Mouse (Mus musculus) C2C12 (cell line): ENCODE data around the gene Cubn. TPM values are rescaled to one million over a fixed set of nuclear protein-coding genes. Genes with fewer than 3 reads are reported as not detected.

Experiments used
- H3K27me3 ChIP-seq: one replicate; pipeline ENCODE4 v1.6.1; 2011; ENCODE audit not compliant: control insufficient read depth, insufficient read depth, insufficient read length
- H3K36me3 ChIP-seq: one replicate; pipeline ENCODE4 v1.6.1; 2011; ENCODE audit not compliant: control insufficient read depth, insufficient read depth
- H3K4me3 ChIP-seq: one replicate; pipeline ENCODE4 v1.5.1; 2011; ENCODE audit warnings: mild to moderate bottlenecking, control low read depth; ENCODE audit not compliant: poor library complexity, insufficient read depth, severe bottlenecking
- H3K79me2 ChIP-seq: one replicate; pipeline ENCODE4 v1.6.1; 2011; ENCODE audit not compliant: control insufficient read depth, insufficient read depth
- H3K79me3 ChIP-seq: one replicate; pipeline ENCODE4 v1.6.1; 2011; ENCODE audit warnings: low read depth, control low read depth
- H3ac ChIP-seq: one replicate; pipeline ENCODE3; 2011; ENCODE audit warnings: low read depth; ENCODE audit not compliant: control insufficient read depth, insufficient read length
- CEBPB ChIP-seq: IDR thresholded peaks from one replicate; pipeline ENCODE4 v1.6.1; 2011; ENCODE audit warnings: low read depth, mild to moderate bottlenecking, control low read depth, moderate library complexity
- CTCF ChIP-seq: IDR thresholded peaks from one replicate; pipeline ENCODE4 v1.5.1; 2011; ENCODE audit not compliant: control insufficient read depth, insufficient read depth, insufficient read length
- FOSL1 ChIP-seq: IDR thresholded peaks from one replicate; pipeline ENCODE4 v1.8.0; 2011; ENCODE audit warnings: mild to moderate bottlenecking, low read length; ENCODE audit not compliant: poor library complexity, insufficient read depth, severe bottlenecking
- MAX ChIP-seq: IDR thresholded peaks from one replicate; pipeline ENCODE4 v1.6.1; 2011; ENCODE audit warnings: mild to moderate bottlenecking, control low read depth
- MYOD1 ChIP-seq: IDR thresholded peaks from one replicate; pipeline ENCODE4 v1.6.1; 2011; ENCODE audit warnings: low read depth; ENCODE audit not compliant: control insufficient read depth, insufficient read length
- MYOG ChIP-seq: IDR thresholded peaks from one replicate; pipeline ENCODE4 v1.6.1; 2011; ENCODE audit not compliant: control insufficient read depth, insufficient read length; ENCODE audit errors: extremely low read depth
- USF1 ChIP-seq: IDR thresholded peaks from one replicate; pipeline ENCODE4 v1.6.1; 2011; ENCODE audit warnings: low read depth, mild to moderate bottlenecking, control low read depth, moderate library complexity
- polyA plus RNA-seq: library from polyadenylated mRNA; unstranded; fragments of >200 nt; fragmentation: generic; extraction: Trizol; gene quantifications from one replicate; pipeline ENCODE4 v1.2.1, GENCODE M21; 2012; ENCODE audit warnings: missing spikeins

Cubn gene
- polyA plus RNA-seq, 1 experiment: 0.36 TPM

DNA sequence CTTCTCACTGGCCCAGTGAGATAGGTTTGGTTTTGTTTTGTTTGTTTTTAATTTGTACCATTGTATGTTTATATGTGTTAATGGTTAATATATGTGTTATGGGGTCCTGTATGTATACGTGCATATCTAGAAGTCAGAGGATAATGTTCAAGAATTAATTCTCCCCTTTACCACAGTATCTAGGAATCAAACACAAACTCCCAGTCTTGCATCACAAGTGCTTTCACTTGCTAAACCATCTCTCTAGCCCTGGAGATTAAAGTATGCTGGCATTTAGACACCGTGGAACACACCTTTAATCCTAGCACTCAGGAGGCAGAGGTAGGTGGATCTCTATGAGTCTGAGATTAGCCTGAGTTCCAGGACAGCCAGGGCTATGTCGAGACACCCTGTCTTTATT, 83.3 kb downstream of the Cubn start:
- H3ac ChIP-seq: no peak overlapping the region
- TF ChIP-seq CEBPB (peak; percentile 67), MYOG (no peak), CTCF (no peak), FOSL1 (no peak)
- no peaks in the 10 kb centered on the region for H3K36me3 ChIP-seq
- no peaks in the 10 kb centered on the region for H3K79me2 ChIP-seq
- no peaks in the 10 kb centered on the region for H3K79me3 ChIP-seq
- H3K4me3 ChIP-seq: no peak overlapping the region
- no peaks in the 10 kb centered on the region for H3K27me3 ChIP-seq

DNA sequence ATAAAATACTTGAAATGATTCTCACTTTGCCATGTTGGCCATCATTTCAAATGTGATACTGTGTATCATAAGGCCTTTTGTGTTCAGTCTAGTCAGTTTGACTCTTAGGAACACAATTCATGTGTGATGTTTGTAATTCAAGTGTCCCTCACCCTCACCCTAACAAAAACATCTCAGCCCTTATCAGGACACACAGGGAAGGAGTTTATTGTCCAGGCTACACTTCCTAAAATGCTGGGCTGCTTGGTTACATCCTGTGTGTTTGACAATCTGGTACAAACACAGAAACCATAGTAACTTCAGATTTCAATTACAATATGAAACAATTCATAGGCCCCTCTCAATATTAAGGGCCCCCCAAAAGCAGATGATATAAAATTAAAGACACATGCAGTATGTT, 83.9 kb downstream of the Cubn start:
- H3K79me3 ChIP-seq: no peaks in the 10 kb centered on the region
- H3K27me3 ChIP-seq: no peaks in the 10 kb centered on the region
- no peaks in the 10 kb centered on the region for H3K79me2 ChIP-seq
- H3K4me3 ChIP-seq: no peak overlapping the region
- H3ac ChIP-seq: no peak overlapping the region
- TF ChIP-seq CEBPB: no peak
- no peak for TF ChIP-seq MAX
- TF ChIP-seq USF1: no peak
- TF ChIP-seq MYOD1: no peak
- no peak for TF ChIP-seq CTCF
- no peak for TF ChIP-seq FOSL1
- no peak for TF ChIP-seq MYOG
- no peaks in the 10 kb centered on the region for H3K36me3 ChIP-seq

DNA sequence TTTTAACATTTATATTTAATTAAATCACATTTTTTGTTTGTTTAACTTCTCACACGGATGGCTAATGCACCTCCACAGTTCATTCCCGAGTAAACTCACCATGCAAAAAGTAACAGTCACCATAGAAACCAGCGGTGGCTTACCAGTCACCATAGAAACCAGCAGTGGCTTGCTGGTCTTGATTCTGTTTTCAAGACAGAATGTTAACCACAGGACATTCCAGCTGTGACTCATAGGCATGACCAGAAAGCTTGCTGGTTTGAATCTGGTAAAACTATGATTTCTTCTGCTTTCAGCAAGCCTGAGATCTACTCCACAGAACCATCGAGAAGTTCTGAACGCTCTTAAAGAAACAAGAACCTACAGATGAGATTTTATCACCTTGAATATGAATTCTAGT, 84.3 kb downstream of the Cubn start:
- Histone ChIP-seq H3K36me3 (no peaks in the 10 kb centered on the region), H3K27me3 (no peaks in the 10 kb centered on the region), H3ac (no peak overlapping the region), H3K4me3 (no peak overlapping the region), H3K79me2 (no peaks in the 10 kb centered on the region), H3K79me3 (no peaks in the 10 kb centered on the region)
- TF ChIP-seq CTCF: no peak
- TF ChIP-seq USF1: no peak
- peak; percentile 85 for TF ChIP-seq FOSL1
- peak; percentile 28 for TF ChIP-seq MYOD1
- peak; percentile 2 for TF ChIP-seq CEBPB
- no peak for TF ChIP-seq MYOG
- TF ChIP-seq MAX: peak; percentile 60

DNA sequence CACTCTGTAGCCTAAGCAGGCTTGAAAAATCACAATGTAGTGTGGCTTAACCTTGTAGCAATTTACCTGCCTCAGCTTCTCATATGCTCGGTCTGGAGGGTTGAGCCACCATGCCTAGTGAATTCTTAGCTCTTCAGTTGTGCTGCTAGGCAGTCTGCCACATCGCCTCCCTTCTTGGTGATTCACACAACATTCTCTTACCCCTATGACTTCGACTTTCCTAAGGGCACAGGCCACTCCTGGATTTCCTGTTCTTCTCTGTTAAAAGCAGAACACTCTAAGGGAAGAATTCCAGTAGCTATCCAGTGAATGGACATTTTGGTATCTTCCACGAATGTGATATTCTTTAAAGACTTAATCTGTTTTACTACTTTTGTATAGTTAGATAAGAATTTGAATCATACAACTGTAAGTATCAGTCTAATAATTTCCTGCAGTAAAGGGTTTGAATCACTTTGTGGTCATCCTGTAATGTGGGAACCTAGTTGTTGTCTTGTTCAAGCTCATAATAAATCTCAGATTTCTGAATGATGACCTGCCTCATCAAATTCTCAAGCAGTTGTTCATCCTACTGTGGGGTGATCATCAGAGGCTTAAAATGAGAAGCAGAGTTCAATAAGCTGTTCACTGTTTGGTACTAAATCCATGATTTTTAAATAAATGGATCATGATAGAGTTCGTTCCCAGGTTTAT, 86.5 kb downstream of the Cubn start:
- no peaks in the 10 kb centered on the region for H3K79me3 ChIP-seq
- H3K36me3 ChIP-seq: no peaks in the 10 kb centered on the region
- no peak overlapping the region for H3K4me3 ChIP-seq
- peak overlapping the region; percentile 22 for H3ac ChIP-seq
- no peaks in the 10 kb centered on the region for H3K27me3 ChIP-seq
- H3K79me2 ChIP-seq: no peaks in the 10 kb centered on the region
- TF ChIP-seq CEBPB (no peak), MAX (peak; percentile 62), MYOD1 (peak; percentile 32), USF1 (no peak), FOSL1 (peak; percentile 56)

DNA sequence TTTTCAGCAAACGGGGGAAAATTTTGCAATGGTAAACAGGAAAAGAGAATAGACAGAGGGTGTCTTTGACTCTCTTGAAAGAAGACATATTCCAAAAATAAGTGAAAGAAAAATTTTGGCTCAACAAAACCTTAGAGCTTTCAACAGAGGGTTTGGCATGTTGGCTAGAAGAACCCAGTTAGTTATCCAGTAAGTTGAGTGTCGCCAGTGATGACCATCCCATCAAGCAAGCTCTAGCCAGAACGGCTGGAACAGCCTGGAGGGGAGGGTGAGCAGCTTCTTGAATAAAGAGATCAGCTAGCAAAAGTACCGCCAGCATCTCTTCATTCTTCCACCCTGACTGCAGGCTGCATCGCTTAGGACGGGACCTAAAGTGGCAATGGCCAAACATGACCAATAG, 90.8 kb downstream of the Cubn start:
- Histone ChIP-seq H3K4me3 (no peak overlapping the region), H3ac (no peak overlapping the region), H3K79me3 (no peaks in the 10 kb centered on the region), H3K79me2 (no peaks in the 10 kb centered on the region), H3K27me3 (no peaks in the 10 kb centered on the region), H3K36me3 (no peaks in the 10 kb centered on the region)
- TF ChIP-seq MYOG: no peak
- no peak for TF ChIP-seq MYOD1
- TF ChIP-seq FOSL1: no peak
- no peak for TF ChIP-seq MAX
- no peak for TF ChIP-seq CTCF

DNA sequence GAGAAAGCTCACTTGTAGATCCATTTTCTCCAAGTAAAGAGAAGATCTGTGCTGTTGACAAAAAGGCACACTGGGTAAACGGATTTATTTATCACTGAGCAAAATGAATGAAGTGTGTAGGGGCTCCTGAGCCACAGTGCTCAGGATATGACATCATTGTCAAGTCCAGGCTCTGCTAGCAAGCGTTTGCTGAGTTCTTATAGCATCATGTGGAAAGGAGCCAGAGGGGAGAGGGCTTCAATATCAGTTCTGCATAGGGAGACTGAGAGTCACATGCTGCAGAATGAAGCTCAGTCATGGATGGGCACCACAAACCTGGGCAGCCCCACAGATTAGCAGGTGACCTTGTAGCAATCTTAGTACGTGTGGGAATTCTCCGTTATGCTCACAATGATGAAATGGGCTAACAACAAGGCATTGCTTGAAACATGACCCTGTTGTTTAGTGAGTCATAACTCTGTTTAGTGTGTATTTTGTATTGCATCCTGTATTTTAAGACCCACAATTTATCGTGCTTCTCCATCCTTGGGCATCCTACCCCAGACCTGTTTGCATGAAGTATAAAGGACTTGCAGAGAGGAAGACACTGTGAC, 92.0 kb downstream of the Cubn start:
- Histone ChIP-seq H3K4me3 (no peak overlapping the region), H3K79me3 (no peaks in the 10 kb centered on the region), H3ac (no peak overlapping the region), H3K36me3 (no peaks in the 10 kb centered on the region), H3K27me3 (no peaks in the 10 kb centered on the region), H3K79me2 (no peaks in the 10 kb centered on the region)
- TF ChIP-seq CEBPB (peak; percentile 32), MYOG (no peak), USF1 (no peak)
